Mouse (Mus musculus) heart, postnatal 0 days (tissue): Measurements from ENCODE around the gene 6430628N08Rik. TPM values are rescaled to one million over a fixed set of nuclear protein-coding genes. Genes with fewer than 3 reads are reported as not detected.

Experiments
- ATAC-seq: fragments of 200-750 bp; cut with Nextera tagmentation; 2 replicates; pipeline ENCODE4 v1.8.0; 2017; ENCODE audit warnings: low read depth, moderate number of reproducible peaks, moderate library complexity; ENCODE audit not compliant: insufficient read depth
- DNase-seq: peaks from one replicate; pipeline ENCODE4 v3.0.0-alpha.2; 2016; ENCODE audit warnings: low spot score
- H3K27ac ChIP-seq: fragments of 300-500 bp; sonication (generic); 2 replicates; pipeline ENCODE4 v1.5.1; 2014; ENCODE audit warnings: low read depth, mild to moderate bottlenecking
- H3K27me3 ChIP-seq: fragments of 300-500 bp; sonication (generic); 2 replicates; pipeline ENCODE4 v1.6.1; 2014; ENCODE audit warnings: low read length, mixed read lengths; ENCODE audit not compliant: control insufficient read depth, insufficient read depth
- H3K36me3 ChIP-seq: fragments of 300-500 bp; sonication (generic); replicated peaks from 2 replicates; pipeline ENCODE4 v1.6.1; 2014; ENCODE audit warnings: low read length, mixed read lengths; ENCODE audit not compliant: control insufficient read depth, insufficient read depth
- H3K4me1 ChIP-seq: fragments of 300-500 bp; sonication (generic); 2 replicates; pipeline ENCODE4 v1.6.1; 2014; ENCODE audit warnings: antibody characterized with exemption; ENCODE audit not compliant: control insufficient read depth, insufficient read depth
- H3K4me2 ChIP-seq: fragments of 300-500 bp; sonication (generic); 2 replicates; pipeline ENCODE4 v1.6.1; 2014; ENCODE audit warnings: low read depth, mild to moderate bottlenecking, low read length, moderate library complexity
- H3K4me3 ChIP-seq: fragments of 300-500 bp; sonication (generic); 2 replicates; pipeline ENCODE4 v1.5.1; 2014; ENCODE audit warnings: low read depth, low read length
- H3K9ac ChIP-seq: fragments of 300-500 bp; sonication (generic); replicated peaks from 2 replicates; pipeline ENCODE4 v1.6.1; 2014; ENCODE audit warnings: low read depth, low read length, mixed read lengths
- H3K9me3 ChIP-seq: fragments of 300-500 bp; sonication (generic); replicated peaks from 2 replicates; pipeline ENCODE4 v1.6.1; 2016; ENCODE audit warnings: low read length; ENCODE audit not compliant: control insufficient read depth
- CTCF ChIP-seq: IDR thresholded peaks from 2 replicates; pipeline ENCODE4 v1.5.1; 2016; ENCODE audit warnings: antibody characterized with exemption, control low read depth, low read depth
- EP300 ChIP-seq: IDR thresholded peaks from 2 replicates; pipeline ENCODE4 v1.6.1; 2016; ENCODE audit warnings: antibody characterized with exemption, low read depth
- WGBS: fragments of 180-500 bp; shearing (Covaris S2); extraction: QIAGEN DNeasy Blood & Tissue Kit; methylation state at CpG from one replicate; pipeline ENCODE4 v1.1.7; 2014; 5-methylcytosine and 5-hydroxymethylcytosine counted together
- polyA plus RNA-seq: library from polyadenylated mRNA; unstranded; fragments of >200 nt; fragmentation: Nextera tagmentation; extraction: Ambion mirVana; gene quantifications from 2 replicates; pipeline ENCODE4 v1.2.1, GENCODE M21; 2015
- total RNA-seq: library from RNA; depleted of rRNA; stranded (reverse); fragments of >200 nt; gene quantifications from 2 replicates; pipeline ENCODE4 v1.2.3, GENCODE M21; 2014; ENCODE audit warnings: low replicate concordance

Gene 6430628N08Rik
- total and polyA plus RNA-seq, 2 experiments from 2014 or later = not detected

DNA sequence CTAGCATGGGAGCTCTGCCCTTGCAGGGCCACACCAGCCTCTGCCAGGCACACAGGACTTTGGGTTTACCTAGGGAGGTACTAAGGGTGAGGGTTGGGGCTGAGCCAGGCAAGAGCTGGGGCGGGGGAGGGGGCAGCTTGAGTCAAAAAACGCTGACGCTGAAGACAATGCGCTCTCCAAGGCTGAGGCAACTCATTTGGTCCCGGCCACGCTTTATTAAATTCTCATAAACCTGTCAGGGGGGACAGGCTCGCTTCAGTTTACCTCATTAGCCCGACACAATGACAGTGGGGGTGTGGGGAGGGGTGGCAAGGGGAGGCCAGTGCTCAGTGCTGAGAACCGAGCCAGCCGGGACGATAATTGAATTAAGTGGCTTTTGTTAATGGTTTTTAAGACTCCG is 13.9 kb downstream of the 6430628N08Rik start:
- no peak for ATAC-seq
- 24% methylated on average over 12 of the region's 12 CpGs for WGBS
- no peaks in the 10 kb centered on the region for H3K9me3 ChIP-seq

DNA sequence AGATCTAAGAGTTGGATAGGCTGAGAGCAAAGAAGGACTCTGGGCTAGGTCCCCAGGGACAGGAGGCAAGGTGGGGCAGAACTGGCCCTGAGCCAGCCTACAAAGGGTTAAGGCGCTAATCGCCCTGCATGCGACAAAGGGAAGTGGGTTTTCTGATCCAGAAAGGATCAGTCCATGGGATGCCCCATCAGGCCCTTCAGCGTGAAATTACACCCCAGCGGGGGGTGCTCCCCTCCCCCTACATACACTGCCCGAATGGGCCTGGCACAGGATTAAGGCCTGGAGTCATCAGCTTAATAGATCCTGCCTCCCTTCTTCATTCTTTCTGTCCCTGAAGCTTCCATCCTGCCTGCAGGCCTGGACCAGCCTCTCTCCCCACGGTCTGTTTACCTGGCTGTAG is 15.2 kb downstream of the 6430628N08Rik start:
- TF ChIP-seq CTCF = no peak
- TF ChIP-seq EP300 = no peak
- DNase-seq (no peak), ATAC-seq (no peak)
- 19% methylated on average over 7 of the region's 7 CpGs for WGBS
- Histone ChIP-seq H3K27ac (no peak overlapping the region), H3K4me2 (no peak overlapping the region), H3K4me3 (no peak overlapping the region), H3K27me3 (peaks cover 53% of the 10 kb centered on the region), H3K9ac (no peak overlapping the region), H3K4me1 (no peaks in the 10 kb centered on the region), H3K36me3 (no peaks in the 10 kb centered on the region), H3K9me3 (no peaks in the 10 kb centered on the region)

More for the DNA sequence above, 13.9 kb downstream of the 6430628N08Rik start:
- no peak overlapping the region for H3K4me2 ChIP-seq
- no peak for DNase-seq
- TF ChIP-seq CTCF = no peak
- TF ChIP-seq EP300 = no peak
- no peak overlapping the region for H3K9ac ChIP-seq
- no peak overlapping the region for H3K27ac ChIP-seq
- no peak overlapping the region for H3K4me3 ChIP-seq
- H3K4me1 ChIP-seq = no peaks in the 10 kb centered on the region
- no peaks in the 10 kb centered on the region for H3K36me3 ChIP-seq
- H3K27me3 ChIP-seq = peaks cover 56% of the 10 kb centered on the region

DNA sequence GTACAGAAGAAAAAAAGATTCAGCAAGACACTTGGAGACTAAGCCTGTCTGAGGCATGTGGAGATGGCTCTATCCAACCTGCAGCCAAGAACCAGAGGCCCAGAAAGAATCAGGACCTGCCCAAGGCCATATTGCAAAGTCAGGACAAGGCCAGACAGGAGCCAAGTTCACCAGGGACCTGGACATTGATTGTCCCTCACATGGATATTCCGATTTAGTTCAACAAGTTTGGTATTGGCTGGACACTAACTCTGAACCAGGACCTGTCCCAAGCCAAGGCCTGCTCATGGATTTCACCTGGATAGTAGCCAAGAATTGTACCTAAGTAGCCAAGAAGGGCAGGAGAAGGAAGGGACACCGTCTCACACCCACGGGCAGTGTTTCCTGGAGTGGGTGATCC is 16.3 kb downstream of the 6430628N08Rik start:
- Histone ChIP-seq H3K4me2 (no peak overlapping the region), H3K4me3 (no peak overlapping the region), H3K36me3 (no peaks in the 10 kb centered on the region), H3K4me1 (no peaks in the 10 kb centered on the region), H3K27ac (no peak overlapping the region), H3K9ac (no peak overlapping the region), H3K9me3 (no peaks in the 10 kb centered on the region), H3K27me3 (peaks cover 44% of the 10 kb centered on the region)
- ATAC-seq = no peak
- DNase-seq = no peak
- WGBS = 73% methylated on average over 3 of the region's 3 CpGs
- no peak for TF ChIP-seq CTCF
- no peak for TF ChIP-seq EP300

DNA sequence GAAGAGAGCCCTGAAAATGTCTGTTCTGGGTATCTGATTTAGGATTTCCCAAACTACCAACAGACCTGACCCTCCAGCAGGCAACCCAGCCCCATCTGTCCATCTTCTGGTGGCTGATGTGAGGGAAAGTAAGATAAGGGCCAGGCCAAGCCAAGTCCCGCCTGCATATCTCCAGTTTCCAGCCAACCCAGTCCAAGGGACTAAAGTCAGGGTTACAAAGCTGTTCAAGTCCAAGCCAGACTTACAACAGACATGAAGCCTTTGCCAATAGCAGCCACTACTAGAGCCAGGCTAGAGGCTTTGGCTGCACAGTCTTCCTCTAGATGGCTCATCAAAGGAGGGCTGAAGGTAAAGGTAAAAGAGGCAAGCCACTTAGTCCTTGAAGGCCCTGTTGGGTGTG is 17.5 kb downstream of the 6430628N08Rik start:
- 26% methylated on average over 1 of the region's 1 CpGs for WGBS
- peaks cover 34% of the 10 kb centered on the region for H3K27me3 ChIP-seq
- ATAC-seq = no peak

DNA sequence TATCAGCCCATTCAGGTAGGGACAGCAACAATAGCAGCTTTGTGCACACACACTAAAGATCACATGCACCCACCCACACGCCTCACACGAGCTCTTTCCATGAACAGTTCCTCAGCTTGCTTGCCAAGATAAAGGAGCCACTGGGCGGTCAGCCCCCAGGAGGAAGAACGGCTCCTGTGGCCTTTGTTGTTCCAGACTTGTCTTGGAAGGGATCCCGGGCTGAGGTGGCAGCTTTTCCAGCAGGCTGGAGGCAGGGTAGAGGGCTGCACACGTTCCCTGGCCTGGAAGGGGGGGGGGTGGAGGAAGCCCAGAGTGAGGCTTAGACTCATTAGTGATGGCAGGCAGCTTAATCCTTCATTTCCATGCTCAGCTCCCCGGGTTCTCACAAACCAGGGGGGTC is 18.2 kb downstream of the 6430628N08Rik start:
- WGBS = 9% methylated on average over 7 of the region's 7 CpGs
- TF ChIP-seq EP300 (no peak), CTCF (no peak)
- Histone ChIP-seq H3K27me3 (peaks cover 34% of the 10 kb centered on the region), H3K4me3 (no peak overlapping the region), H3K4me2 (no peak overlapping the region), H3K9ac (no peak overlapping the region), H3K9me3 (no peaks in the 10 kb centered on the region), H3K4me1 (no peaks in the 10 kb centered on the region), H3K36me3 (no peaks in the 10 kb centered on the region), H3K27ac (no peak overlapping the region)
- DNase-seq (peak; percentile 26), ATAC-seq (peak; percentile 56)

More for the DNA sequence above, 17.5 kb downstream of the 6430628N08Rik start:
- no peaks in the 10 kb centered on the region for H3K9me3 ChIP-seq
- H3K9ac ChIP-seq = no peak overlapping the region
- H3K4me3 ChIP-seq = no peak overlapping the region
- no peaks in the 10 kb centered on the region for H3K4me1 ChIP-seq
- no peaks in the 10 kb centered on the region for H3K36me3 ChIP-seq
- DNase-seq = no peak
- no peak for TF ChIP-seq EP300
- no peak for TF ChIP-seq CTCF
- H3K27ac ChIP-seq = no peak overlapping the region
- no peak overlapping the region for H3K4me2 ChIP-seq

DNA sequence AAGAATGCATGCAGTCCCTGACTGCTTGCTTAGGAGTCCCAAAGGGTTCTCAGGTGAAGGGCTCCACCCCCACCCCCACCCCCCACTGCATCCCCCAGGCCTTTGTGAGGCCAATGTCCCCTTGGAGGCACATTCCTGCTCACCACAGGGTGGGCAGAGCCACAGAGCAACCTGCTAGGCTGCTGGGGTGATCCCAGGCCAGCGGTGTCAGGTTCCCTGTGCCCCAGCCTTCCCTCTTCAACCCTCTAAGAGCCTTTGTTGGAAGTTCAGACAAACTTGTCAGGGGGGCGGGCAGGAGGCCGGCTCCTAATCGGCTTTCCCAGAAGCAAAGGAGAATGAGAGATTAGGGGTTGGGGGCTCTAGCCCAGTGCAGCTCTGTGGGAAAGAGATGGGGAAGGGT is 21.1 kb downstream of the 6430628N08Rik start:
- Histone ChIP-seq H3K9me3 (no peaks in the 10 kb centered on the region), H3K9ac (no peak overlapping the region), H3K4me3 (no peak overlapping the region), H3K27ac (no peak overlapping the region), H3K4me2 (no peak overlapping the region), H3K4me1 (no peaks in the 10 kb centered on the region), H3K36me3 (no peaks in the 10 kb centered on the region), H3K27me3 (peaks cover 29% of the 10 kb centered on the region; the same call in 1 of the 2 replicates)
- TF ChIP-seq CTCF (no peak), EP300 (no peak)
- 15% methylated on average over 4 of the region's 4 CpGs for WGBS
- ATAC-seq (no peak), DNase-seq (no peak)
